Mouse (Mus musculus) embryonic fibroblast, embryonic 13.5 days (primary cell): ENCODE measurements around the gene Fbxw8. TPM values are rescaled to one million over a fixed set of nuclear protein-coding genes. Genes with fewer than 3 reads are reported as not detected.

ENCODE experiments used
- H3K27ac ChIP-seq: 2 replicates; pipeline ENCODE4 v1.5.1; 2012; ENCODE audit warnings: low read length, control low read depth, inconsistent platforms; ENCODE audit not compliant: insufficient read depth
- H3K4me1 ChIP-seq: 2 replicates; pipeline ENCODE4 v1.6.1; 2011; ENCODE audit warnings: low read length; ENCODE audit not compliant: control insufficient read depth, insufficient read depth
- H3K4me3 ChIP-seq: 2 replicates; pipeline ENCODE4 v1.5.1; 2011; ENCODE audit warnings: mild to moderate bottlenecking, control low read depth, low read length; ENCODE audit not compliant: insufficient read depth
- CTCF ChIP-seq: IDR thresholded peaks from 2 replicates; pipeline ENCODE4 v1.5.1; 2011; ENCODE audit warnings: mild to moderate bottlenecking, control low read depth, low read length, moderate library complexity, borderline replicate concordance; ENCODE audit not compliant: insufficient read depth
- POLR2A ChIP-seq: IDR thresholded peaks from 2 replicates; pipeline ENCODE4 v1.6.1; 2011; ENCODE audit warnings: low read depth, mild to moderate bottlenecking, control low read depth, low read length, moderate library complexity
- polyA plus RNA-seq: library from polyadenylated mRNA; stranded (reverse); fragments of >200 nt; gene quantifications from 2 replicates; pipeline ENCODE4 v1.2.4, GENCODE M21; 2011; ENCODE audit warnings: low read depth; ENCODE audit not compliant: missing spikeins, insufficient read length

Fbxw8 gene
- polyA plus RNA-seq, 1 experiment, result 48.1 TPM

- TF ChIP-seq CTCF, result no peak
- TF ChIP-seq POLR2A, result no peak
- Histone ChIP-seq H3K4me3 (no peak overlapping the region), H3K4me1 (no peaks in the 10 kb centered on the region), H3K27ac (no peak overlapping the region)
These were observed 56.0 kb downstream of the Fbxw8 start for GRCm38 (mm10) chr5:118099069-118099869.

- no peaks in the 10 kb centered on the region for H3K4me1 ChIP-seq
- H3K4me3 ChIP-seq, result no peak overlapping the region
- TF ChIP-seq POLR2A (no peak), CTCF (no peak)
- no peak overlapping the region for H3K27ac ChIP-seq
These were observed 58.9 kb downstream of the Fbxw8 start for GRCm38 (mm10) chr5:118096317-118096716.

DNA sequence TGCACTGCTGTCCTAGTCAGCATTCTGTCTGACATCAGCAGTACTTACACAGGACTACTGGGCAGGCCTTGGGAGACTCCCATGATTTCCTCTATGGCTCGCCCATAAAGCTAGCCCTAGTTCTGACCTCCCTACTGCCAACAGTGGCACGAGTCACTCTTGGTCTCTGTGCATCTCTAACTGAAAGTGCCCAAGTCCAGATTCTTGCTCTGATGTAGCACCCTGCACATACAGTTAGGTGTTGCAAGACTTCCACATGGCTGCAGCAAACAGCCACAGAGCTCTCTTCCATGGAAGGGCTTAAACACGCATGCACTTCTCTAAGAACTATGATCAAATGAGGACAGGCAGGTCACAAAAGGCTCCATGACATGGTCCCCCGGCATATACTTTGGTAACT is 59.4 kb downstream of the Fbxw8 start:
- H3K4me1 ChIP-seq, result no peaks in the 10 kb centered on the region
- no peak overlapping the region for H3K4me3 ChIP-seq
- H3K27ac ChIP-seq, result no peak overlapping the region
- TF ChIP-seq CTCF, result no peak
- TF ChIP-seq POLR2A, result no peak

GRCm38 (mm10) chr5:118095433-118095832 is 59.8 kb downstream of the Fbxw8 start:
- H3K4me1 ChIP-seq, result no peaks in the 10 kb centered on the region
- H3K27ac ChIP-seq, result no peak overlapping the region
- H3K4me3 ChIP-seq, result no peak overlapping the region
- TF ChIP-seq POLR2A (no peak), CTCF (no peak)

DNA sequence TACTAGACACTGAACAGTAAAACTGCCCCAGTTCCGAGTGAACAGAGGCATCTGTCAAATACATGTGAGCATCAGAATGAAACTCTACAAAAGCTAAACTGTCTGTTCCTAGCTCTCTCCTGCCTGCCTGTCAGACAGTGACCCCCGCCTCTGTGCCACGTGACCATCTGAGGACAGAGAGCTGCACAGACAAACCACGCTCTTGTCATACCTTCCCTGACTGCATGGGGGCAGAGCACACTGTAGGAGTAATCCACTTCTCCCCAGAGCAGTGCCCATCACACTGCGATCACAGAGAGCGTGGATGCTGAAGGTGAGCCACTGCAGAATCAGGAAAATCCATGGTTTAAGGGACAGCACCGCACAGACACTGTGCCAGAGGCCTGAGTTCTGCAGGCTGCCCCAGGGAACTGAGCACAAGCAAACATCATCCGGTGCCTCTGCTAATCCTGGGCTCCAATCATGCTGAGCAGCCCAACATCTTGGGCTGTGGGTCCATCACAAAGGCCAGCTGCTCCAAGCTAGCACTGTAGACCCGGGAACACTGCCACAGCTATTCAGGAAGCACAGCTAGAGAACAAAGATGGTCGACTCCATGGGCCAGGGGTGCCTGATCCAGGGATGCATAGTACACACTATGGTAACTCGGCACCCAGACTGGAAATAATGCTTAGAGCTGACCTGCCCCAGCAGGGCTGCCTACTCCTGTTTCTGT is 61.8 kb downstream of the Fbxw8 start:
- TF ChIP-seq POLR2A (no peak), CTCF (no peak)
- no peaks in the 10 kb centered on the region for H3K4me1 ChIP-seq
- H3K4me3 ChIP-seq, result no peak overlapping the region
- no peak overlapping the region for H3K27ac ChIP-seq

DNA sequence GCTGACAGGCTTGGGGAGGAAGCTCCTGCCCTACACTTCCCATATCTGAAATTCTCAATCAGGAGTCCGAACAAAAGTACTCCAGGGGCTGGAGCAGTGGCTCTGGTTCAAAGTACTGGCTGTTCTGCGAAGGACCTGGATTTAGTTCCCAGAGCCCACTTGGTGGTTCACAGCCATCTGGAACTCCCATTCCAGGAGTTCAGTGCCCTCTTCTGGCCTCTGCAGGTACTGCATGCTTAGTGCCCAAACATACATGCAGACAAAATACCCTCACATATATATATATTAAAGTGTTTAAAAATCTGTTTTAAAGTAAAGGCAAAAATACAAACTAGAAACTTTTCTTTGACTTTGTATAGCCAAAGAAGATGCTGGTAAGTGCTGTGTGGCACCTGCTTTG is 64.4 kb downstream of the Fbxw8 start:
- TF ChIP-seq CTCF, result peak; percentile 23; the same call in 1 of the 2 replicates
- TF ChIP-seq POLR2A, result no peak
- Histone ChIP-seq H3K4me1 (no peaks in the 10 kb centered on the region), H3K4me3 (no peak overlapping the region), H3K27ac (no peak overlapping the region)

- Histone ChIP-seq H3K4me3 (no peak overlapping the region), H3K4me1 (no peaks in the 10 kb centered on the region; the same call in 1 of the 2 replicates), H3K27ac (no peak overlapping the region)
- no peak for TF ChIP-seq POLR2A
- TF ChIP-seq CTCF, result no peak
These were observed 65.2 kb downstream of the Fbxw8 start for GRCm38 (mm10) chr5:118090101-118090500.

GRCm38 (mm10) chr5:118089102-118089501 is 66.2 kb downstream of the Fbxw8 start:
- H3K4me3 ChIP-seq, result no peak overlapping the region
- H3K4me1 ChIP-seq, result peaks cover 7% of the 10 kb centered on the region; the same call in 1 of the 2 replicates
- TF ChIP-seq POLR2A (no peak), CTCF (no peak)
- H3K27ac ChIP-seq, result no peak overlapping the region

DNA sequence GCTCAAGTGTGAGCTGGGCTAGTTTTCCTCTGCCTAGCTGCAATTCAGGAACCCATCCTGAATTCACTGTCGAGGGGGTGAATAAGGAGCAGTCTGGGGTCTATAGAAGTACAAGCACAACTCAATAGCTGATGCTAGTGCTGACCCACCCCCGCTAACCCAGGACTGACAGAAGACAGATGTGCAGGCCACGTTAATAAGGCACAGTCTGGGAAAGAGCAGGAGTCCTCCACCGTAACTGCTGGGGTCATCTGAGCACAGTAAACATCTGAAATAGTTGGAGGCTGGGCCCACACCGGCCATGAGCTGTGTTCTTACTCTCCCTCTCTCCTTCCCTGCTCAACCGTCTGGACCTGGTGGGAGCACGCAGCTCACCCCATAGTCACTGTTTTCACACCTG is 68.3 kb downstream of the Fbxw8 start:
- TF ChIP-seq CTCF, result no peak
- no peak for TF ChIP-seq POLR2A
- Histone ChIP-seq H3K4me1 (peaks cover 12% of the 10 kb centered on the region; the same call in 1 of the 2 replicates), H3K4me3 (no peak overlapping the region), H3K27ac (no peak overlapping the region)

GRCm38 (mm10) chr5:118085313-118085712 is 70.0 kb downstream of the Fbxw8 start:
- TF ChIP-seq CTCF (no peak), POLR2A (no peak)
- no peak overlapping the region for H3K4me3 ChIP-seq
- peaks cover 22% of the 10 kb centered on the region for H3K4me1 ChIP-seq
- H3K27ac ChIP-seq, result no peak overlapping the region
